Mouse (Mus musculus): ENCODE results near the gene Jmjd1c.

Jmjd1c gene

DNA sequence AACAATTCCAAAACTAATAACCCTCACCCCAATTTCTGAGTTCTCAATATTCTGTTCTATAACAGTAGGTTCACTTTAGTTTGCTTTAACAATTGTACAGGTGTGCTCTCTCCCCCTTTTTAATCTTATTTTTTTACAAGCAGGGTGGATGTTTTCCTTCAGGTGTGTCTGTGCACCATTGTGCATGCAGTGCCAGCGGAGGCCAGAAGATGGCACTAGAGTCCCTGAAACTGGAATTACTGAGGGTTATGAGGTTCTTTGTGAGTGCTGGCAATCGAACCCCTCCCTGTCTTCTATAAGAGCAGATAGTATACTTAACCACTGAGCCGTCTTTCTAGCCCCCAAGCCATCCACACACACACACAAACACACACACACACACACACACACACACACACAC lies 96.4 kb downstream of the Jmjd1c start:
- DNase-seq (ENCODE audit: low spot score in 2 of 2), result no peak

DNA sequence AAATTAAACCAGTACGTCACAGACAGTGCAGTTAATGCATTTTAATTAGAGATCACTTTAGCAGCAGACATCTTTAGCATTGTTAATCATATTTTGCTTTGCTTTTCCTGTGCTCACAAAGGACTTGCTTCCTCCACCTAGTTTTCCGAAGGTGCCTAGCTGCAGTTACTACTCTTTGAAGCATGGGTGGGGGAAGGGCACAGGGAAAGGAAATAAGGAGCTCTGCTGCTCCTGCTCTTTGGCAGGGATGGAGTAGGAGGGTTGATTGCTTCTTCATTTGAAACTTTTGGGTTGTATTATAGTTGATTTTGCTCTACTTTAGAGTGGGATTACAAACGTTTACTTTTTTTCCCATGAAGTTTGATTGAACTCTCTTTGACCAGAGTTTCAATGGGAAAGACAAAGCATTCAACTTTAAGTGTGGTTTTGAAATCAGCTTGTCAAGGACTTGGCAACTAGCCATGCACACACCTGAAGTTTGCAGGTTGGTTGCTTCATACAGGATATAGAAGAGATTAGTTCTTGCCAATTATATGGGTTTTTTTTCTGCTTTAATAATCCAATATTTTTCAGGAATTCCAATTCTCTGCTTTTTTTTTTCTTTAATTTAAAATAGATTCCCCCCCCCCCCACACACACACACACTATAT lies 97.2 kb downstream of the Jmjd1c start:
- DNase-seq (ENCODE audit: low spot score in 2 of 2), result peak in 1 of 2 experiments; percentile 24

DNA sequence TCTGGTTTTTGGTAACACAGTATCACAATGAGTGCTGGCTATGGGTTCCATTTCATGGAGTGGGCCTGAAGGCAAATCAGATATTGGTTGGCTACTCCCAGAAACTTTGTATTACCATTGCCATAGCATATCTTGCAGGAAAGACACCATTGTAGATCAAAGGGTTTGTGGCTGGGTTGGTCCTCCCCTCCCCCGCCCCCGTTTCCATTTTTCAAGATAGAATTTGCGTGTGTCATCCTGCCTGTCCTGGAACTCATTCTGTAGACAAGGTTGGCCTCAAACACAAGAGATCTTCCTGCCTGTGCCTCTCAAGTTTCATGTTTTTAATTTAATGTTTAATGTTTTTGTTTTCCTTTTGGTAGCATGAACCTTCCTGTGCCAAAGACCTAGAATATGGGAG lies 98.1 kb downstream of the Jmjd1c start:
- no peak for DNase-seq (ENCODE audit: low spot score in 2 of 2)

DNA sequence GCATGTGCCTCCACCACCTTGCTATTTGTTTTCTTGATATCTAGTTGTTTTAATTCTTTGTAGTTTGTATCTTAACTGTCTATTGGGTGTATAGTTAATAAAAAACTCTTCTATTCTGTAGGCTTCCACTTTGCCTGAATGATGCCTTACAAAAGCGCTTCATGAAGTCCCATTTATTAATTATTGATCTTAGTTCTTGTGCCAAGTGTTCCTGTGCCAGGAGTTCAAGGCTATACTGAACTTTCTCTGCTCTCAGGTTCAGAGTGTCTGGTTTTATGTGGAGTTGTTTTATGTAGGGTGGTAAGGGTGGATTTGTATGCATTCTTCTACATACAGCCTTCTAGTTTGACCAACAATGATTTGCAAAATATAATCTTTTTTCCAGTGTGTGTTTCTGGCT lies 99.7 kb downstream of the Jmjd1c start:
- no peak for DNase-seq (ENCODE audit: low spot score in 2 of 2)

DNA sequence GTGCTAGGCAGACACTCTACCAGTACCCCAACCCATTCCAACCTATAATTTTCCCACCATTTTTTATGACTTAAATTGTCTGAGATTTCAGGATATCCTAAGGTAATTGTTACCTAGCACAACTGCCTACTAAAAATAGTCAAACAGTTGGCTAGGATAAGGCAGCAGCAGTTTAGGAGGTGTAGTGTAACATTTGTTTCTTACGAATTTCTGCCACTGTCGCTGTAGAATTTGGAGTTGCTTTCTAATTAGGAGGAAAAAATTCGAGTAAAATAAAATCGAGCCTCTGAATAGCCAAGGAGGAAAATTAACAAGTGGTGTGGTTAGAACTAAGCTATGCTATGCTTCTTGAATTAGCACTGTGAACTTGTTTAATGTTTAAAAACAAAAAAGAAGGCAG lies 101.3 kb downstream of the Jmjd1c start:
- DNase-seq (ENCODE audit: low spot score in 2 of 2), result no peak

DNA sequence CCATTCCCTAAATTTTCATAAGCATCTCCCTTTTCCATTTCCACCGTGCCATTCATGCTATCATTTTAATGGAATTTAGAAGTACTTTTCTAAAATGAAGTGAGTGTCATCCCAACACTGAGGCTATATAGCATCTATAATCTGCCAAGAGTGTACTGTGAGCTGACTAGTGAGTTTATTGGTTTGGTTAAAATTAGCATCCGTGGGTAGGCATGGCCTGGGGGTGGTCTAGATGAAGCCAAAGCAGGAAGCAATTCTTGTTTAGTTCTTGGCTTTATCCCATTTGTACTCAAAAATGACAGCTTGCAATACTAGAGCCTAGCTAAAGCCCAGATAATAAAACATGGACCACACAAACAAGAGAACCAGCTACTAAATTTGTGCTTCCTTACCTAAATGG lies 101.9 kb downstream of the Jmjd1c start:
- no peak for DNase-seq (ENCODE audit: low spot score in 2 of 2)

DNA sequence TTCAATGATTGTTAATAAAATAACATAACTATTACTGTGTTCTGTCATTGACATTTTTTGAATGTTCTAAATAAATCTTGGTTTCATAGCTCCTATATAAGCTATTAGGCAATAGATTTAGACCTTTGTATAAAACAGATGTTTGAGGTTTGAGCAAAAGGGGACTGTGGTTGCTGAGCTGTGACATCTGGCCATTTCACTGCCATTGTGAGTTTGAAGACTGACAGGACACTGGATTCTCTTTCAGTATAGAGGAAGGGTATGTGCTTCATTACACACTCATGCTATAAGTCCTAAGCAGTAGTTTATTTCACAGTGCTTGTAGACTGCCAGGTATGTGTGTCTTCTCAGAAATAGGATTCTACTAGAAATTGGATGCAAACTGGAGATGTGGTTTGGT lies 105.8 kb downstream of the Jmjd1c start:
- no peak for DNase-seq (ENCODE audit: low spot score in 2 of 2)

DNA sequence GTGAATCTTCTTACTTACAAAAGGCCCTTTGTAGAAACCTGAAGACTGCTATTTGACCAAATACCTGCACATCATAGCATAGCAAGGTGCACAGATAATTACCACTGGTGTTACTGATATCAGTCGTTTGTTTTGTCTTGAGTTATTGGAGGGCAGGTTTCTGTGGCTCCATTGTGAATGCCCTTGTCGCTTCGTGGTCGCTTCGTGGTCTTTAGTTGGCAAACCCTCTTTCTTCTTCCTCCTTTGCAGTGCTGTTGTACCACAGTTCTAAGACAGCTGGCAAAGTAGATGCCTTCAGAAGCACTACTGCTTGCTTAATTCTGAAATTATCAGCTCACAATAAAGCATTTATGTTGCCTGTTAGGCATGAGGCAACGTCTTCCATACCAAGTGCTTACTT lies 106.5 kb downstream of the Jmjd1c start:
- no peak for DNase-seq (ENCODE audit: low spot score in 2 of 2)

DNA sequence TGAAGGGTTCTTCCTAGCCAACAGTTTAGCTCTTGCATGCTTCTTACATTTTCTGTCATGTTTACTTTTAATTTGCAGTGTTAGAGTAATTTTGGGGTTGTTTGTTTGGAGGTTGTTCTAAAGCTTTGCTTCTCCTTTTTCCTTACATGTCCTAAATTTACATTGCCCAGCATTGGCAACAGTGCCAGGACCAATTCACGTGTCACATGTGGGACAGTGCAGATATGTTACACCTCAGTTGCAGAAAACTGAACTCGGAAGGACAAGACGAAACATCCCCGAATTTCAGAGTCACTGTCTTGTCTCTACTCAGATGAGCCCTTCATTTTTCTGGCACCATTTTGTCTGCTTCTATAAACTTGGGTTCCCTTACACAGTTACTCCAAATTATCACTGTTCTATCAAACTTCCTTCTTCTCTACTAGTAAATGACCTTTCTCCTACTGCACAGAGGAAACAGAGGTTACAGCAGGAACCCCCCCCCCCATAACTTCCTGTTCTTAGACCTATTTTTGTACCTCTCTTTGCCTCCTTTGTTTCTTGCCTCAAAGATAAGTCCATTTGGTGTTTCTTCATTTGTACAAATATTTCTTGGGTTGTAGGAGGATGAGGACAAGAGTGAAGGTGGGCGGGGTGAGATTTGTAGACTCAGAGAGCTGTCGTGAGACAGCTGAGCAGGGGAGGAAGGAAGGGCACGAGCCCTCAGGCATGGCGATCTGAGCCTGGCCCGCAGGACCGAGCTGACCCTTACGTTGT lies 108.9 kb downstream of the Jmjd1c start:
- no peak for DNase-seq (ENCODE audit: low spot score in 2 of 2)

DNA sequence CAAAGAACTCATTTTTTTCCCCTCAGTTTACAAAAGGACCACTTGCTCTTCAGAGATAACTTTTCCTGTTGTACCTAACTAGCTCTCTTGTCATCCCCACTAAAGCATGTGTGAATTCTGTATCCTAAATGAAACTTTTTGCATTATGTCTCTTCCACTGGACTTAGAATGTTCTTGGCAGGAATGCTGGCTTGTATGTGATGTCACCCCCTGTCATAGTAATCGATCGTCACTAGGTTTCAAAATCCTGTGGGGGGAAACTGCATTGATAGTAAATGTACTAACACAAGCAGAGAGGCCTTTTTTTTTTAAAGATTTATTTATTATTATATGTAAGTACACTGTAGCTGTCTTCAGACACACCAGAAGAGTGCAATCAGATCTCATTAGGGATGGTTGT lies 112.0 kb downstream of the Jmjd1c start:
- no peak for DNase-seq (ENCODE audit: low spot score in 2 of 2)

DNA sequence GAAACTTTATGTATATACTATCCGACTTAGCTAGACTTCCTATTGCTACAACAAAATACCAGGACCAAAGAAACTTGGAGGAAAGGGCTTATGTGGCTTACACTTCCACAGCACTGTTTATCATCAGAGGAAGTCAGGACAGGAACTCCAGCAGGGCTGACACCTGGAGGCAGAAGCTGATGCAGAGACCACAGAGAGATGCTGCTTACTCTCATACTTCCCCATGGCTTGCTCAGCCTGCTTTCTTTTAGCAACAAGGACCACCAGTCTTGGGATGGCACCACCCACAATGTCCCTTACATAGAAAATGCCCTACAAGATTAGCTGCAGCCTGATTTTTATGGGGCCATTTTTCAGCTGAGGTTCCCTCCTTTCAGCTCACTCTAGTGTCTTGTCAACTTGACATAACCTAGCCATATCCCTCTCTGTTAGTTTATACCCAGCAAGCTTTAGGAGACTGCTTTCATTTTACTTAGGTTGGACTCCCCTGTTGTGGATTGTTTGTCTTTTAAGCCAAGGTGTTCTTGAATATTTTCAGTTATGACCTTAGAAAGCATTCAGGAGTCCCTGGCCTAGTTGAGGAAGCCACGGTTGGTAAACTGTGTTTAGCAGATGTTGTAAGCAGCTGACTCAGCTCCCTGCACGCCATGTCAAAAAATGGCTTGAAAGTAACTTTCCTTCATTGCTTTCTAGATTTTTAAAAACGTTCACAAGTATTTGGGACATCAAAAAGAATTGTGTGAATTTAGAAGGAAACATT lies 114.2 kb downstream of the Jmjd1c start:
- no peak for DNase-seq (ENCODE audit: low spot score in 2 of 2)

DNA sequence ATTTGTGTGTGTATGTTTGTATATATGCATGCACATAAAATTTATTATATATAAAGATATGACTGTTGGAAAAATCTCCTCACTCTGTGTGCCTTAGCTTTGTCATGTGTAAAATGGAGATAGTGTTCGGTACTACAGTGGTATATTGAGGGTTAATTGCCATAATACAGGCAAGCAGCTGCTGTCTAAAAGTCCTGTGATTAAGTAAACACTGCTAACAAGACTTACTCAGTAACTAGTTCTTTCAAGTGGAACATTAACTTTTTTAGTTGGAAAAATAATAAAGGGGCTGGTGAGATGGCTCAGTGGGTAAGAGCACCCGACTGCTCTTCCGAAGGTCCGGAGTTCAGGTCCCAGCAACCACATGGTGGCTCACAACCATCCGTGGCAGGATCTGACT lies 116.1 kb downstream of the Jmjd1c start:
- no peak for DNase-seq (ENCODE audit: low spot score in 2 of 2)

DNA sequence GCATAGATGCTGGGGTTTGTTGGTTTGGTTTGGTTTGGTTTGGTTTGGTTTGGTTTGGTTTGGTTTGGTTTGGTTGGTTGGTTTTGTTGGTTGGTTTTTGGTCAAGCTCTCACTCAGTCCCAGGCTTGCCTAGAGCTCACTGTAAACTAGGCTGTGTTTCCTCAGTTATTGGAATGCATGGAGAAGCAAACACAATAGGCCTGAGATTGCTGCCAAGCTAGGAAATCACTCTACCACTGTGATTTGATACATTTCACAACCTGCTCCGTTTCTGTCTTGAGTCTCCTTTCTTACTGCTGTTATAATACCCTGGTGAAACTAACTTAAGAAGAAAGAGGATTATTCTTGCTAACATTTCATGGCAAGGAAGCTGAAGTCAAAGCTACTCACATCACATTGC lies 117.8 kb downstream of the Jmjd1c start:
- DNase-seq (ENCODE audit: low spot score in 2 of 2), result no peak

DNA sequence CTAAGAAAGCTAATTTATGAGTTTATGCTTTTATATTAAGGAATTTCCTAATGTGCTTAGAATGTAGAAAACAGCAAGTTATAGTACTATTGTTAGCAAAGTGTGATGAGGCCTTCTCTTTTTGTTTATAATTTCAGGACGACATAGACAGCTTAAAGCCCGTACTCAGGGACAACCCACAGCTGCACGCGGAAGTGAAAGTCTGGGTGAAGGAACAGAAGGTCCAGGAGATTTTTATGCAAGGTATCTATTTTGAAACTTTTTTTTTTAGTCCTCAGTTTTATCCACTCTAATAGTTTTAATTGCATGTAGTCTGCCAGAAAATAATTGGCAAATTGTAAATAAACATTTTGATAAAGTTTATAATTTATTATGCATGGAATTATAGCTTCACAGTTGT lies 119.2 kb downstream of the Jmjd1c start:
- no peak for DNase-seq (ENCODE audit: low spot score in 2 of 2)

DNA sequence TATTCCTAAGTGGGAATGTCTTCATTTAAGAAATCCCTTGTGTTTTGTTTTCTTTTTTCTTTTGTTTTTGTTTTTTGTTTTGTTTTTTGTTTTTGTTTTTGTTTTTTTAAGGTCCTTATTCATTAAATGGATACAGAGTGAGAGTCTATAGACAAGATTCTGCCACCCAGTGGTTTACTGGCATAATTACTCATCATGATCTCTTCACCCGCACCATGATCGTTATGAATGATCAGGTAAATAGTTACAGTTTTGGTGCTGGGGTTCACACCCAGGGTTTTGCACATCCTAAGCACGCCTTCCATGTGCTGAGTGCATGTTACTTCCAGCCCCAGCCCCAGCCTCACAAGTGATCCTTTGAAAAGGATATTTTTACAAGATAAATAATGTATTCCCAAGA lies 120.9 kb downstream of the Jmjd1c start:
- DNase-seq (ENCODE audit: low spot score in 2 of 2), result no peak

DNA sequence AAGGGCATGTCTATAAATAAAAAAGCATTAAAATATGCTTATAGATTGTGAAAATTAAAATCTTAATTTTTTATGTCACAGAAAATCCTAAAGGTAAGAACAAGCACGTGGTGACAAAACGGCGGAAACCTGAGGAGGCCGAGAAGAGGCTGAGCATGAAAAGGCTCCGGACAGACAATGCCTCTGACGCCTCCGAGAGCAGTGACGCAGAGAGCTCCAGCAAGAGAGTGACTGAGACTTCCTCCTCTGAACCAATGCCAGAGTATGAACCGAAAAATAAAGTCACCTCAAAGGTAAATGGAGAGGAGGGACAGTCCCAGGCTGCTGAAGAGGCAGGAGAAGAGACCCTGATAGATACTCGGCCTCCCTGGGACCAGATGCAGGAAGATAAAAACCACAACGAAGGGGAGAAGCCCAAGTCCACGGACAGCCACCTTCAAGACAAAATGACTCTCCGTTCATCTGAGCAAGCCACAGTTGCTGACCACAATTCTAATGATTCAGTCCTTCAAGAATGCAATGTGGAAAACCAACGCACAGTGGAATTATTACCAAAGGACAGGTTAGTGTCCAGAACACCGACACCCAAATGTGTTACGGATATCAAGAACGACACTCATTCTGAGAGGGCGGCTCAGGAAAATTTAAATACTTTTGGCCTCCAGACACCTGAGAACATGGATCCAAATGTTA lies 123.1 kb downstream of the Jmjd1c start:
- no peak for DNase-seq (ENCODE audit: low spot score in 2 of 2)

DNA sequence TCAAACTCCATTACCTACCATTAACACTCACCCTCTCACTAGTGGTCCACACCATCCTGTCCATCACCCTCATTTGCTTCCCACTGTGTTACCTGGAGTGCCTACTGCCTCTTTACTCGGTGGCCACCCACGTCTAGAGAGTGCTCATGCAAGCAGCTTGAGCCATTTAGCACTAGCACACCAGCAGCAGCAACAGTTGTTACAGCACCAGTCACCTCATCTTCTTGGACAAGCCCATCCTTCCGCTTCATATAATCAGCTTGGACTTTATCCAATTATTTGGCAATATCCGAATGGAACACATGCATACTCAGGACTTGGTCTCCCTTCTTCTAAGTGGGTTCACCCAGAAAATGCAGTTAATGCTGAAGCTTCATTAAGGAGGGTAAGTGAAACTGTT lies 124.3 kb downstream of the Jmjd1c start:
- DNase-seq (ENCODE audit: low spot score in 2 of 2), result no peak

DNA sequence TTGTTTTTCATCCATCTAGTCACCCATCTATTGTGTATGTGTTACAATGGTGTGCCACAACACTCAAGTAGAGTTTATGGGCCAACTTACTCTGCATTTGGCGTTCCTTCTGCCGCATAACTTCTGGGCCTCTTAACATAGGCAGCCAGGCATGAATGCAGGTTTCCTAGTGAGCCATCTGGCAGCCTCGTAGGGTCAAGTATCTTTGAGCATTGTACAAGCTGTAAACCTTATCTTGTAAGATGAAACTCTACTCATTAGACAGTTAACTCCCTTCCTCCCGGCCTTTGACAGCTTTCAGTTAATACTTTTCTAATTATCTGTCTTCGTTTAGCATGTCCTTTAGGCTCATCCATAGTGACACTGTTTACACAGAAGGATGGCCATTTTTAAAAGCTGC lies 125.4 kb downstream of the Jmjd1c start:
- DNase-seq (ENCODE audit: low spot score in 2 of 2), result no peak

DNA sequence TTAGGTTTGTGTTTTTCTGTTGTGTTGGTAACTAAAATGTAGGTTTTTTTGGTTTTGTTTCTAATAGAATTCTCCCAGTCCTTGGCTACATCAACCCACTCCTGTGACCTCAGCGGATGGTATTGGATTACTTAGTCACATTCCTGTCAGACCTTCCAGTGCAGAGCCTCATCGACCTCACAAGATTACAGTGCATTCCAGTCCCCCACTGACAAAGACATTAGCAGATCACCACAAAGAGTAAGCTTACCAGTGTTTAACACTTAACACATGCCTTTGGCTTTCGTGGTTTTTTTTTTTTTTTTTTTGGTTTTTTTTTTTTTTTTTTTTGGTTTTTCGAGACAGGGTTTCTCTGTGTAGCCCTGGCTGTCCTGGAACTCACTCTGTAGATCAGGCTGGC lies 128.0 kb downstream of the Jmjd1c start:
- no peak for DNase-seq (ENCODE audit: low spot score in 2 of 2)

DNA sequence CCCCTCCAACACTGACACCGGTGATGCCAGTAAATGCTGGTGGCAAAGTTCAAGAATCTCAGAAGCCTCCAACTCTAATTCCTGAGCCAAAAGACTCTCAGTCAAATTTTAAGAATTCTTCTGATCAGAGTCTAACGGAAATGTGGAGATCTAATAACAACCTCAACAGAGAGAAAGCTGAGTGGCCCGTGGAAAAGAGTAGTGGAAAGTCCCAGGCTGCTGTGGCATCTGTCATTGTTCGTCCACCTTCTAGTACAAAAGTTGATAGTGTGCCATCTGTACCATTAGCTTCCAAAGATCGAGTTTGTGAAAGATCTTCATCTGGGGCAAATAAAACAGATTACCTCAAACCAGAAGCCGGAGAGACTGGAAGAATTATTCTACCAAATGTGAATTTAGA lies 129.6 kb downstream of the Jmjd1c start:
- DNase-seq (ENCODE audit: low spot score in 2 of 2), result no peak

DNA sequence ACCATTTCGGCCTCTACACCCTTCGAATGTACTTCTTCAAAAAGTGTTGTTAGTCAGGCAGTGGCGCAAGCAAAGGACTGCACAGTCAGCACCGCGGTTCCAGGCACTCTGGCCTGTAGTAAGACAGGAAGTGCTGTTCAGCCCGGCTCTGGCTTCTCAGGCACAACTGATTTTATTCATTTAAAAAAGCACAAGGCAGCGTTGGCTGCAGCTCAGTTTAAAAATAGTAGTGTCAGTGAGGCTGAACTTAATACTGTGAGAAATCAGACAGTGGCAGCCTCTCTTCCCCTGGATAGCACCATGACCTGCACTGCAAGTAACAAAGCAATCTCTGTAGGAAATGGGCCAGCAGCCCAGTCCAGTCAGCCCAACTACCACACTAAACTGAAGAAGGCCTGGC lies 130.2 kb downstream of the Jmjd1c start:
- peak in 1 of 2 experiments; percentile 31 for DNase-seq (ENCODE audit: low spot score in 2 of 2)

DNA sequence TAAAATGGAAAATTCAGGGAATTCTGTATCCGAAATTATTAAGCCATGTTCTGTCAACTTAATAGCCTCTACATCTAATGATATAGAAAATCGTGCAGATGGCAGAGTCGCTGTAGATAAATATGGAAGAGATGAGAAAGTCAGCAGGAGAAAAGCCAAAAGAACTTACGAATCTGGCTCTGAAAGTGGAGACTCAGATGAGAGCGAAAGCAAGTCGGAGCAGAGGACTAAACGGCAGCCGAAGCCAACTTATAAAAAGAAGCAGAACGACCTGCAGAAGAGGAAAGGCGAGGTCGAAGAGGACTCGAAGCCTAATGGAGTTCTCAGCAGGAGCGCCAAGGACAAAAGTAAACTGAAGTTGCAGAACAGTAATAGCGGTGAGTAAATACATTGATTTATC lies 130.6 kb downstream of the Jmjd1c start:
- no peak for DNase-seq (ENCODE audit: low spot score in 2 of 2)

Measured in urinary bladder, postnatal 36 days (tissue).